Mouse (Mus musculus): ENCODE data around the gene Stum.
"Not testable (repeated sequence)": the region's sequence is repeated elsewhere in the genome, so short reads cannot be mapped to it uniquely, and the experiment has no call there.

Gene Stum

DNA sequence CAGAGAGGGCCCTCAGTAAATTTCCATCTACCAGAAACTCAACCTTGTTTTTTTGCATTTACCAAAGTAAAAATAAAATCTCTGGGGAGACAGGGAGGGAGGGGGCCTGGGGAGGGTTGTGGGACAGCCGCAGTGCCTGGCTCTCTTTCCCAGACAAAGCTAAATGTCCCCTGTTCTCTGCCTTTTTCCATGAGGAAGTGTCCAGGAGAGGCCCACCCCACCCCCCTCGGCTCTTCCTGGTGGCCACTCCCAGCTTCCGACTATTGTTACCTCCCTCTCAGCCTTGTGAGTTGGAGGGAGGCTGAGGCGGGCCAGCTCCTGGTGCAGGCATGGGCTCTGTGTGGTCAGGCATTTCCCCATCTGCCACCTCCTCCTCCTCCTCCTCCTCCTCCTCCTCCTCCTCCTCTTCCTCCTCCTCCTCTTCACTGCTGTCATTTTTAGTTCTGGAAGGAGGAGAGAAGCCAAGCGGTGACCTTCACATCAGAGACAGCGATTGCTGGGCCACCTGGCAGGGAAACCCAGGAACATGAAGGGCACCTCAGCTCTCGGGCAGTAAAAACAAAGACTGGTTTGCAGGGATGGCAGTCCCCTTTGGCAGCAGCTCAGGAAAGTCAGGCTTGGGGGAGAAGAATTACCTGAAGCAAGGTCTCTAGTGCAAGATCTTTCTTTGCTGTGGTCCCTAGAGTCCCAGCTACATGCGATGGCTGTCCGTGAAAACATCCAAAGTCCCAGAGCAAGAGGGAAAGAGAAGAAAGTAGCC, 77.5 kb downstream of the Stum start:
- DNase-seq (ENCODE audit: low spot score), result no peak

DNA sequence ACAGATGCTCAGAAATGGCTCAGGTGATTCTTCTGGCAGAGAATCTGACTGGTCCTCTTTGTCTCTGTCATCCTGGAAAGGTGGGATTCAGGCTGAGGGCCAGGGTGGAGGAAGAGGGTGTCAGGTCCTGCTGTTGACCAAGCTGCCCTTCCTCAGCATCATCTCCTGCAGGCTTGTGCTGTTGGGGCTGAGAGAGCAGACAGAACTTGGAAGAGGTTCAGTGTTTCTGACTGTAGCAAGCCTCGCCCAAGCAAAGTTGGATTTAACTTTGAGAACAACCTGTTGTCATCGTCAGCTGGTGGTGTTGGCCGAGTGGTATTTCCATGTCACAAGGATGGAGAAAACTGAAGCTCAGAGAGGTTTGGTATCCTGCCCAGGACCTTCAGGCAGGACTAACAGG, 78.6 kb downstream of the Stum start:
- no peak for DNase-seq (ENCODE audit: low spot score)

DNA sequence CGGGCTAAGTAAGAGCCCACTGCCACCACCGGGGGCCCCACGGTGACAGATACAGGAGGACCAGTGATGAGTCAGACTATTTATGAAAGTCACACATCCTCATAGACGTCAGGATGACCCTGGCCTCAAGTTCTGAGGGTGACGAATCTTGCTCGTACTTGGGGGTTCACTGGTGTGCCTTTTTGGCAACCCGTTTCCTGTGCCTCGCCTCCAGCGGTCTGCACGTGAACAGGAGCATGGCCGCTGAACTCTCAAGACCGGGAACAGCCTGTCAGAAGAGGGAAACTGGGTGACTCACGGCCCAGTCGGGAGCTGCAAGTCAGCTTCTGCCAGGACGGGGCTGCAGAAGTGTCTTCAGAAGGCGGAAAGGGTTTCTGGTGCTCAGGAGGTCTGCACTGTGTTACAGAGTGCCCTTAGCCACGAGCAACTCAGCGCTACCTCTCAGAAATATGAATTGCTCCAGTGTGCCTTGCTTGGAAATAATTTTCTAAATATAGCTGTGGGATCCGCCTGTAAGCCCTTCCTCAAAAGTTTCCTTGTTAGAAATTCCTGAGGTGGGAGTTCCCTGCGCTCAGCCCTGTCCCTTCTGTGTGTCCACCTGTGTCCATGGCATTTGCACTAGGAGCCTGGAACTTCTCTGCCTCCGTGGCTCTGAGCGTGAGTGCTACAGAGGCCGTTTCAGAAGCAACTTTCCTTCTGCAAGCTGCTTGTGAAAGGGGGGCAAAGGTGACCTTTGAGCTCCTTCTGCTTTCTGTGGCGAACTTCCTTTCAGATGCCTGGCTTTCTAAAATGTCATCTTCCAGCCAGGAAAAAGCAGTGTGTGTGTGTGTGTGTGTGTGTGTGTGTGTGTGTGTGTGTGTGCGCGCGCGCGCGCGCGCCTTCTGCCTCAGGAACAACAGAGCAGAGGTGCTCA, 79.4 kb downstream of the Stum start:
- DNase-seq (ENCODE audit: low spot score), result no peak

DNA sequence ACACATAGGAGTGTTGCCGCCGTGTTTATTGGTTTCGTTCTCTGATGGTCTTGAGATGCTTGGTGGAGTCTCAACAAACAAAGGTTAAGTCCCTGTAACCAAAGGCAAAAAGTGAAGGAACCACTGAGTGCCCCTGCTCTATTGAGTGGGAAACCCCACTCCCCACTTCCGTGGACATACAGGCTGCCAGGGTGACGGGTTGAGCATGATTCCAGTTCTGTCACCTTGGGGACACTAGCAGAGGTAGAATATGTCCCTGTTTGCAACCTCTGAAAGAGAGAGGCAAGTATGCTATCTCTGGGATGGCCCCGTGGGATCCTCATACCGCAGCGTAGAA, 80.0 kb downstream of the Stum start:
- DNase-seq (ENCODE audit: low spot score), result no peak

DNA sequence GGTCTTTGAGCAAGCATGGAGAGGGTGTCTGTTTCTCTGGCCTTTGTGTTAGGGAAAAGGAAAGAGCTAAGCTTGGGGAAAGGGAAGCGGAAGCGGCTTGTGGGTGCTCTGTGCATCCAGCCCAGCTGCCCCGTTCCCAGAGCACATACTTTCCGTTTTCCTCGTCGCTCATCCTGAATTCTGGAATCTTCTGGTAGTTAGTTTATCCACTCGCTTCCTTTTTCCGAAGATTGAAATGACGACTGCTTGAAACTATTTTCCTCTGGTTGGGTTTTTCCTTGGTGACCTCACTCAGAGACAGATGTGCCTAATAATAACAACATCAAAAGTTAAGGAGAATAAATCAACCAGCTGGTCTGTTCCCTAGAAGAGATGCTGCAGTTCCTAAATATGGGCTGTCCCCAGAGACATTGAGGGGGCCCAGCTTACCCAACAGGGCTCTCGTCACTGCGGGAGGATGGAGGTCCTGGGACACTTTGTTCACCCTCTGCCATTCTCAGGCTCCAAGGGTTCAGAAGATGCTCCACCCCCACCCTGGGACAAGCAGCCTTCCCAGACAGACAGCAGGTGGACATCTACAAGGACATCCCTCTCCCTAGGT, 80.7 kb downstream of the Stum start:
- no peak for DNase-seq (ENCODE audit: low spot score)

DNA sequence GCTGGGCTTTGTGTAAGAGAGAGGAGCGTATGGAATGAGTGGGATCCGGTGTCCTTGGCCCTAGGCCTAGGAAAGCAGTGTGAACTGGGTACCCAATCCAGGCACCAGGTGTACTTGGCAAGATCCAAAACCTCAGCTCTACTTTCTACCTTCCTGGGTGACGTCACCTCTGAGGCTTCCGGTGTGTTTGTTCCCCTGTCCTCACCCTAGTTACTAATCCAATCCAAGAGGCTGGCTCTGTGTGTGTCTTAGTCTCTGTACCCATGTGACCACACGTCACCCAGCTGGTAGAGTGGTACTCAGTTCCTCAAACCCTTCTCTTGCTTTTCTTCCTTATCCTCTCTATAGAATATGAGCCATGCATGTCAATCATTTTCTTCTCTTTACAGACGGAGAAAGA, 81.6 kb downstream of the Stum start:
- DNase-seq (ENCODE audit: low spot score), result no peak

DNA sequence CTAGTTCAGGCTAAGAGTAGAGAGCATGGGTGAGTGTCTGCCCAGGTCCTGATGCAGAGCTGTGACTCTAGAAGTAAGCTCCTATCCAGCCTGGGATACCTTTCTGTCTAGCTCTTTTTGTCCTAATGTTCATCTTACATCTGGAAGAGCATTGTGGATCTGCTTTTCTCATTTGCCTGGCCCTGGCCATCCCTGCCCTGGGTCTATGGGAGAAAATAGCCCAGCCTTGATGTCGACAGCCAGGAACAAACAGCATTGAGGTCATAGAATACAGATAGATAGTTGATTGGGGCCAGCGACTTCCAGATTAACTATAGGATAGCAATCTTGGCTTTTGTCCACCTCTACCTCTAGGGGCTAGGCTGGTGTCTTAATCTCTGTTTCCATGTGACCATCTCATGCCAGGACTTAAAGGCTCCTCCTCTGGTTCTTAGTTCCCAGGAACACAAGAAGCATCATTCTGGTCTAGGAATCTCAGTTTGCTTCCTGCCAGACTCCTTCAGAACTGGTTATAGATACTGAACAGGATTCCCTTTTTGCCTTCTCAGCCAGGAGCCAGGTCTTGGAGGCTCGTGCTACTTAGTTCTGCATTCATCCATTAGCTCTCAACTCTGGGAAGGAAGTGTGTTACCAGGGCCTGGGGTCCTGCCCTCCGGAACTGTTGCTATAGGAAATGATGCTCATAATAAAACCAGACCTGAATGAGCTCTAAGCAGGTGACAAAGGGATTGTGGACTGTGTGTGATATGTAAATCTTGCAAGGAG, 82.4 kb downstream of the Stum start:
- no peak for DNase-seq (ENCODE audit: low spot score)

DNA sequence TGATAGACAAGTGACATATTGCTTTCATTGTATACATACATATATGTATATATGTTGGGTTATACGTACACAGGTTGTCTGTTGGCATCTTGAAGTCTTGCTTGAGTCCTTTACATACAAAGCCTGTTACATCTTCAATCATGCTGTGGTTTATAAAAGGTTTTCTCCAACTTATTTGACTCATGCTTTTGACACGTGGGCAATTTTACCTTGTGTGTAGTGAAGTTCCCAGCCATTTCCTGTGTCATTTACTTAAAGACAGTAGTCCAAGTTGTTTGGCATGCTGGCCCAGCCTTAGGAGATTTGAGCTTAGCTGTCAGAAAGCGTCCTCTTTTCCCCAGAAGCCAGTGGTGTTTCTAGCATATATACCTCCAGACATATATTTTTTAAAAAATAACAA, 84.9 kb downstream of the Stum start:
- no peak for DNase-seq (ENCODE audit: low spot score)

DNA sequence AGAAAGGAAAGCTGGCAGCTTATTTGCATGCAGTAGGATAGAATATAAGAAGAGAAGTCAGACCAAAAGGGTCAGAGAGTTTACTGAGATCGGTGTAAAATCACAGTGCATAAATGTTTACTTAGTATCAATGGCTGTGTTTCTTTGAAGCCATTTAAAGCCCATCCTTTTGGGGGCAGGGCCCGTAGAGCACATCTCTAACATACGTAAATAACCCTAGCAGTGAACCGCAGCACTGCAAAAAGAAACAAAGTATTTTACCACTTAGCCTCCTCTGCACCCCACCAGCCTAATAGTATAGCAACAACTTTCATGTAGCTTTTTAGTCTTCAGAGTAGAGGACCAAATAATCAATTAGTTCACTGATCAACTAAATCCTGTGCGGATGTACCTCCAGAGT, 85.6 kb downstream of the Stum start:
- DNase-seq (ENCODE audit: low spot score), result no peak

DNA sequence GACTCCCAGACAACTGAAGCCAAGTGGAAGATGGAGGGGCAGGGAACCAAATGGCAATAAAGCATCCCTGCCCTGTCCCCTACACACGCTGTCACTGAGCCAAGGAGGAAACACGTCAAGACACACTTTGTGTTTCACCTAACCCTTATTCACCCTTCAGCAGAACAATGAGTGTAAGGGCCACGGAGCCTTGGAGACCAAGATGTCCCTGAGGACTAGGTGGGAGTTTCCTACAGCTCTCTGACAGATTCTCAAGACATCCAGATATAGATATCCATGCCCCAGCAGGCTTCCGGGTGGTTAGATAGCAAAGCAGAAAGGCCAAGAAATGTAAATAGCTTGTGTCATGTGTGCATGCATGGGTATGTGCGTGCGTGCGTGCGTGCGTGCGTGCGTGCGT, 89.4 kb downstream of the Stum start:
- DNase-seq (ENCODE audit: low spot score), result no peak

DNA sequence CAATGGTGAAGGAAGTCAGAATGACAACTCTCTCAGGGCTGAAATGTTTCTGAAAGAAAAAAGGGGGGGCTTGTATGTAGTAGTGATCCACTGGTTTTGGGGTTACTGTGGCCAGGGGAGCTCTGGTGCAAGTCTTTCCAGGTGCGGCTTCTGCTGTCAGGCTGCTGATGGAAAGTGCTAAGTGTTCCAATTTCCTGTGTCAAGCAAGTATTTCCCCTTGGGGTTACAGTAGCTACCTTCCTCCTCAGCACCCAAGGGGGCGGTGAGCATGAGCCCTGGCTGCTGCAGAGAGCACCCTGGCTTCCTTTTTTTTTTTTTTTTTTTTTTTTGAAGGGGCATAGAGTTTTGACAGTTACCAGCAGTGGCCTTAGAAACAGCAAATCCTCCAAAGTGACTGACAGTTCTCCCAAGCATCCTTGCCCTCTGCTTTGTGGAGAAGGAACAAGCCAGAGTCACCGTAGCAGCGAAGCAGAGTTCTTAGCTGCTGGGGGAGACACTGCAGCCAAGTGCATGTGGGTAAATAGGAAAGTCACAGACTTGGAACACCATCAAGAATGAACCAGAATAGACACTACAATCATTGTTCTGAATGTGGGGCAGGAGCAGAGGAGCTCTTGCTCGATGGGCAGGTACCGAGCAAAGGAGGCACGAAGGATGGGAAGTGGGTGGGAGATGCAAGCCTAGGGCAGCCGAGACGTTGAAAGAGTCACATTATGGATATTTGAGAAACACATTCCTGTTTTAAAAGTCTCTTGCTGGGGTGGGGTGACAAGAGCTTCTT, 90.1 kb downstream of the Stum start:
- DNase-seq (ENCODE audit: low spot score), result no peak

DNA sequence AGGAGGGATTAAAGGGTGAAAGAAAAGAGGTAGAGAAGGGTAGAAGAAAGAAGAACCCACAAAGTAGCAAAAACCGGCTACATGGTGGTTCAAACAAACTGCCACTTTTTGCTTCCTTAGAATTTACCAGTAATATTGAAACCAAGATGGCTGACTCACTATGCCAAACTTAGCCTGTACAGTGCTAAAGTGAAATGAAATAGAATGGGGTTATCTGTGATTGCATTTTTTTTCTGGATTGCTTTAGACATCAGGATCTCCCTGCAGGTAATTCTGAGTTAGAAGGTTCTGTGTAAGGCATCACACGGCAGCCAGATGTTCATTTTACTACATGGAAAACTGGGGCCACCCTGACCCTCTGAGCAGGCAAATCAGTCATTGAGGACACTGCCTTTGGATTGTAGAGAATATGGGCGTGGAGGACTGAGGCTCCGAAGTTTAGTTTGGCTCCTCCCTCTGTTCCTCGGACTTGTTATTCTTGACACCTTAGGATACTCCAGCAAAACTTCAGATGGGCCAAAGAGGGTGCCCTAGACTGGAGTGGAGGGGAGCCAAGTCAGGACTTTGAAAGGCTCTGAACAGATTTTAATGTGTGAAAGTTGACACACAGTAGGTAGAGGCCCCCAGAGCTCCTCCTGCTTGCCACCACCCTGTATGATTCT, 91.0 kb downstream of the Stum start:
- no peak for DNase-seq (ENCODE audit: low spot score)

DNA sequence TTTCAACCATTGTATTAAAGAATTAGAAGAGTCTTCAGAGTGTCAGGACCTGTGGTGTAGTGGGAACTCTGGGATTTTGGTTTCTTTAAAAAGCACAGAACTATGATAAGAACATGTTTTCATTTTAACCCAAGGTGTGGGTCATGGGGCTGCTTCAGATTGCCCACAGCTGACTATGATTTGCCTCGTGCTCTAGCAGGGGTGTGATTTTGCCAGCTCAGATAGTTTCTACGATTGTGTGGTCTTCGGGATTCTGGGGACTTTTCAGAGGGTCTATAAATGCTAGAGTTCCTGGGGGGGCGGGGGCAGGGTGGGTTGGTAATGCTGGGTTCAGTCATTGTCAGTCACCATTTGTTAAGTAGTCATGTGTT, 91.7 kb downstream of the Stum start:
- no peak for DNase-seq (ENCODE audit: low spot score)

DNA sequence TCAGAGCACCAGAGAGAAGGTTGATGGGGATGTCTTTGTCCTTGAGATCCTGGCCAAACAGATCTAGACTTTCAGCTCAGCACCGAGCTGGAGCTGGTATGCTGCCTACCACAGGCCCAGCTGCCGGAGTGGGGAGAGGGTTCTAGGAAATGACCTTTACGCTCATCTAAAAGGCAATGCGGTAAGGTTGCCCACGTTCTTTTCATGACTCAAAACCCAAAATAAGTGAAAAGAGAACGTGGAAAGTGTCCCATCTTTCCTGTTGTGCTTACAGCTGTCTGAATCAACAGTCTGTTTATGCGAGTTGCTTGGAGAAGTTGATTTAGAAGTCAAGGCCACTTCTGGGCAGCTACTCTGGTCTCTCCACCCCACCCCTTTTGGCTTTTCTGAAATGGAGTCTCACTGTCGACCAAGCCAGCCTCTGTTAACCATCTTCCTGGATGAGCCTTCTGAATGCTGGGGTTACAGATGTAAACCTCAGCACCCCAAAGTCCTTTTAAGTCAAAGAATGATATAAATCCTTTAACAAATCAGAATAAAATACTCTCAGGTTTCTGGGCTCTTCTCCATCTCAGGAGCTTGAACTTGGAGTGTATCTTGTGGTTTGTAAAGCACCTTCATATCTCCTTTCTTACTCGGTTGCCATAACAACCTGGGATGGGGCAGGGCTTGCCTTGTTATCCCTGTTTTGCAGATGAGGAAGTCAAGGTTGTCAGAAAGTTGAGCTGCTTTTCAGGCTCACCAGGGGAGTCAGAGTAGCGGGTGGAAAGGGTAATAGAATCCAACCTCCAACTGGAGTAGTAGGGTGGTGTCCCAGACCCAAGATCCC, 92.3 kb downstream of the Stum start:
- DNase-seq (ENCODE audit: low spot score), result no peak

DNA sequence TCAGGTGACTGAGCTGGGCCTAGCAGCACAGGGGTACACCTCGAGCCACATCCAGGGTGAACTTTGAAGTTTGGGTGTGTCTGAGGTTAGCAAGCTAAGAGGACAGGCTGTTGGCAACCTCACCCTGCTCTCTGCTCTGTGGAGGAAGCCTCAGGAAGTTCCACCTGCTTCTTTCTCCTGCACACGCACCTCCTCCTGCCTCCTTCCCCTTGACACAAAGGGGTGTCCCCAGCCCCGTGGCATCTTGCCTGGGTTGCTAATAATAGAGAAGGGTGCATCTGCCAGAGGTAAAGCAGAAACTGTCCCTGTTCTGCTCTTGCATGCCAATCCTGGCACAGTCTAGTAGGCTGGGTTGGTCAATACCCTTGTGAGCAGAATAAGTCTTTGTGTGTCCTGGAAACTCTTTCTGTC, 93.0 kb downstream of the Stum start:
- DNase-seq (ENCODE audit: low spot score), result no peak

DNA sequence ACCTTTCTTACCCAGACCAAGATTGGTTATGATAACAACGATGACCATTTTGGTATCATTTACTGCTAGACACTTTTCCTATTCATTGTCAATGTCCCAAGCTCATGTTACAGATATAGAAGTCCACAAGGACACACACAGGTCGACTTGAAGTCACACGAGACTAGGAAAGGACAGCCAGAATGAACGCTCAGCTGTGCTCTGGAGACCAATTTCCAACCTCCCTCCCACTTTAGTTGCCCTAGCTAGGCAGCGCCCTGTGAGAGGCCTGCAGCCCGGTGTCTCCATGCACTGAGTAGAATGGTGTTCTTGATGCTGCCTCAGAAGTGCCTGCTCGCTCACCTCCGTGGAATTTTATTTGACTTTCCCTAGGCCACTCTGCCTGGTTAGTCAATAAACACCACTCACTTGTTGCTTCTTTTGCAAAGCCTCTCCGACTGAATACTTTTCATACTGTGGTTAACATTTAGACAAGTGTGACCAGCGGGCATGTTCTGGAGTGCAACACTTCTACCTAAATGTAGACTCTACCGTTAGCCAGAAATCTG, 94.0 kb downstream of the Stum start:
- DNase-seq (ENCODE audit: low spot score), result not testable (repeated sequence)

DNA sequence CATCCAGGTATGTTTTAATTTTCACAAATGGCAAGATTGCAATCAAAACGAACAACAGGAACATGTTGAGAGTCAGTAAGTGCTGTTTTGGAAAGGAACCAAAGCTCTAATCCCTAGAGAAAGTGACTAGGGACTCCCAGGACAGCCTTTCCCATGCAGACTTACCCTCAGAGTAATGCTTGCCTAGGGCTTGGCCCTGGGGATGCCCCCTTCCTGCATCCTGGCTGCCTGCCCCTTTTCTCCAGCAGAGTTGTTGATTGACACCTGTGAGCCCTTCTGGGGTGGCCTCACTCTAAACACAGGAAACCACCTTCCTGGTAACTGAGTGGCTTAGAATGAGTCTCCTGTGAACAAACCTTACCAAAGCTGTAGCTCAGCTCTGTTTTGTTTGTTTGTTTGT, 94.8 kb downstream of the Stum start:
- no peak for DNase-seq (ENCODE audit: low spot score)

DNA sequence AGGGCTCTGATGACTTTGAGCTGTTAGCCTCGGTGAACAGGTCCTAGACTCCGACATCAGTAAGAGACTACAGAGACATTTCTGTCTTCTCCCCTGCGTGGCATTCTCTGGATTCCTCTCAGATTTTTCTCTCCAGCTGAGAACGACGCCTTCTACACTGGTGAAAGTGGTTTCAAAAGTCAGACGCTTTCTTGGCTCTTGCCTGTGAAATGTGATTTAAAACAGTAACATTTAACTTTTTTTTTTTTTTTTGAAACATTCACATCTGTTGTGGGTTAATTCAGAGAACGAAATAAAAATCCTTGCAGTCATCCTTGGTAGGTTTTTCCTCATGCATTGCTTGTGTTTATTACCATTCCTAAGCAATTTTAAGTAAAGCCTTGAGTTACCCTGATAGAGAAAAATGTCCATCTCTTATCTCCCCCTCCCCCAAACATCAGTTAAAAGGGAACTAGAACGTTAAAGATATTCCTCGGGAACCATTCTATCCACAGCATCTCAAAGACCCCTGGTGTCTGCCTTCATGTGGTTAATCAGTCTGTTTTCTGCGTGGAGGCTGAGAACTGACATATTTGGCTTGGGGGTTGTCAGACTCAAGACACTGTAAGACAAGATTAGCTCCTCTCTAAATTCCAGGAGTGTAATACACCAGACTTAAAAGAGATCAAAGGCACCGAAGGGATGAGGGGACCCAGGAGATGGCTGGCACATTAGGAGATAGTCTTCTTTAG, 95.4 kb downstream of the Stum start:
- DNase-seq (ENCODE audit: low spot score), result no peak
